Mouse (Mus musculus): ENCODE data around the gene Trim56. TPM values are rescaled to one million over a fixed set of nuclear protein-coding genes. Genes with fewer than 3 reads are reported as not detected.
"Not testable (repeated sequence)": the region's sequence is repeated elsewhere in the genome, so short reads cannot be mapped to it uniquely, and the experiment has no call there.

Trim56 gene
- 3.9 and 5.4 TPM in 2 replicates for polyA plus RNA-seq (2016; fragmentation: Nextera tagmentation; extraction: Ambion mirVana)

GRCm38 (mm10) chr5:137115866-137116847 is at the start of gene Trim56:
Gene Trim56 (minus strand): TSS chr5:137116209.
- 12% methylated on average over 29 of the region's 29 CpGs for WGBS
- H3K27ac ChIP-seq (replicated peaks): peak within 1 kb of the TSS; percentile 93
- peak; percentile 67 for DNase-seq (ENCODE audit: low spot score)
- peaks cover 20% of the 10 kb centered on the region for H3K4me1 ChIP-seq
- no peaks in the 10 kb centered on the region for H3K27me3 ChIP-seq (ENCODE audit: low read depth, poor library complexity, severe bottlenecking)
- H3K9me3 ChIP-seq (replicated peaks): no peaks in the 10 kb centered on the region; the same call in 1 of the 2 replicates
- H3K4me3 ChIP-seq: peak within 1 kb of the TSS; percentile 73
- H3K36me3 ChIP-seq: peaks cover 28% of the 10 kb centered on the region

GRCm38 (mm10) chr5:137161853-137162252 is 45.8 kb upstream of the Trim56 start:
- no peak overlapping the region for H3K4me3 ChIP-seq
- H3K27ac ChIP-seq (replicated peaks): no peak overlapping the region
- DNase-seq (ENCODE audit: low spot score): no peak
- no peaks in the 10 kb centered on the region for H3K4me1 ChIP-seq
- no peaks in the 10 kb centered on the region for H3K36me3 ChIP-seq
- H3K9me3 ChIP-seq (replicated peaks): peaks cover 13% of the 10 kb centered on the region; the same call in 1 of the 2 replicates
- H3K27me3 ChIP-seq (ENCODE audit: low read depth, poor library complexity, severe bottlenecking): no peaks in the 10 kb centered on the region
- 78% methylated on average over 4 of the region's 4 CpGs for WGBS

GRCm38 (mm10) chr5:137159461-137159860 is 43.5 kb upstream of the Trim56 start:
- DNase-seq (ENCODE audit: low spot score): no peak
- H3K36me3 ChIP-seq: no peaks in the 10 kb centered on the region
- no peak overlapping the region for H3K4me3 ChIP-seq
- no peaks in the 10 kb centered on the region for H3K4me1 ChIP-seq
- H3K9me3 ChIP-seq (replicated peaks): peaks cover 26% of the 10 kb centered on the region; the same call in 1 of the 2 replicates
- 35% methylated on average over 11 of the region's 11 CpGs for WGBS
- no peak overlapping the region for H3K27ac ChIP-seq (replicated peaks)
- no peaks in the 10 kb centered on the region for H3K27me3 ChIP-seq (ENCODE audit: low read depth, poor library complexity, severe bottlenecking)

GRCm38 (mm10) chr5:137153289-137153688 is 37.3 kb upstream of the Trim56 start:
- no peaks in the 10 kb centered on the region for H3K36me3 ChIP-seq
- H3K27ac ChIP-seq (replicated peaks): no peak overlapping the region
- no peak overlapping the region for H3K4me3 ChIP-seq
- no peaks in the 10 kb centered on the region for H3K4me1 ChIP-seq
- 90% methylated on average over 5 of the region's 5 CpGs for WGBS
- DNase-seq (ENCODE audit: low spot score): no peak
- peaks cover 40% of the 10 kb centered on the region for H3K9me3 ChIP-seq (replicated peaks)
- no peaks in the 10 kb centered on the region for H3K27me3 ChIP-seq (ENCODE audit: low read depth, poor library complexity, severe bottlenecking)

- WGBS: 54% methylated on average over 2 of the region's 2 CpGs
- peak; percentile 19 for DNase-seq (ENCODE audit: low spot score)
- Histone ChIP-seq H3K4me3 (no peak overlapping the region), H3K9me3 (replicated peaks) (peaks cover 35% of the 10 kb centered on the region), H3K27ac (replicated peaks) (no peak overlapping the region), H3K36me3 (no peaks in the 10 kb centered on the region), H3K27me3 (ENCODE audit: low read depth, poor library complexity, severe bottlenecking) (no peaks in the 10 kb centered on the region), H3K4me1 (no peaks in the 10 kb centered on the region)
Observed at GRCm38 (mm10) chr5:137152623-137153022, 36.6 kb upstream of the Trim56 start.

GRCm38 (mm10) chr5:137149272-137149882 is 33.4 kb upstream of the Trim56 start, which contains the start of gene Muc3:
Gene Muc3 (minus strand): TSS chr5:137149322.
- peaks cover 14% of the 10 kb centered on the region; the same call in 1 of the 2 replicates for H3K9me3 ChIP-seq (replicated peaks)
- not testable (repeated sequence) for H3K4me1 ChIP-seq; DNase-seq (ENCODE audit: low spot score); H3K27me3 ChIP-seq (ENCODE audit: low read depth, poor library complexity, severe bottlenecking); H3K4me3 ChIP-seq; H3K27ac ChIP-seq (replicated peaks); H3K36me3 ChIP-seq

- H3K36me3 ChIP-seq: no peaks in the 10 kb centered on the region
- 0 out of 2 replicates have a peak, but pooled peaks cover 5% of the 10 kb centered on the region for H3K9me3 ChIP-seq (replicated peaks)
- no peak overlapping the region for H3K4me3 ChIP-seq
- 0 out of 2 replicates have a peak, but pooled peaks cover 3% of the 10 kb centered on the region for H3K4me1 ChIP-seq
- no peaks in the 10 kb centered on the region for H3K27me3 ChIP-seq (ENCODE audit: low read depth, poor library complexity, severe bottlenecking)
- H3K27ac ChIP-seq (replicated peaks): no peak overlapping the region
- WGBS: 43% methylated on average over 3 of the region's 3 CpGs
- no peak for DNase-seq (ENCODE audit: low spot score)
Observed at GRCm38 (mm10) chr5:137140836-137141235, 24.8 kb upstream of the Trim56 start.

GRCm38 (mm10) chr5:137138977-137139376 is 23.0 kb upstream of the Trim56 start:
- H3K36me3 ChIP-seq: no peaks in the 10 kb centered on the region
- no peak overlapping the region for H3K4me3 ChIP-seq
- DNase-seq (ENCODE audit: low spot score): no peak
- no peak overlapping the region for H3K27ac ChIP-seq (replicated peaks)
- peaks cover 15% of the 10 kb centered on the region; the same call in 1 of the 2 replicates for H3K9me3 ChIP-seq (replicated peaks)
- 0 out of 2 replicates have a peak, but pooled peaks cover 3% of the 10 kb centered on the region for H3K4me1 ChIP-seq
- no peaks in the 10 kb centered on the region for H3K27me3 ChIP-seq (ENCODE audit: low read depth, poor library complexity, severe bottlenecking)
- 88% methylated on average over 10 of the region's 10 CpGs for WGBS

GRCm38 (mm10) chr5:137134959-137135358 is 18.9 kb upstream of the Trim56 start:
- H3K36me3 ChIP-seq: no peaks in the 10 kb centered on the region
- no peaks in the 10 kb centered on the region for H3K27me3 ChIP-seq (ENCODE audit: low read depth, poor library complexity, severe bottlenecking)
- peaks cover 15% of the 10 kb centered on the region; the same call in 1 of the 2 replicates for H3K9me3 ChIP-seq (replicated peaks)
- no peak for DNase-seq (ENCODE audit: low spot score)
- no peak overlapping the region for H3K27ac ChIP-seq (replicated peaks)
- H3K4me3 ChIP-seq: no peak overlapping the region
- no peaks in the 10 kb centered on the region for H3K4me1 ChIP-seq
- 41% methylated on average over 11 of the region's 11 CpGs for WGBS

GRCm38 (mm10) chr5:137131490-137131889 is 15.5 kb upstream of the Trim56 start:
- no peak overlapping the region for H3K4me3 ChIP-seq
- WGBS: under 1% methylated on average over 3 of the region's 3 CpGs
- no peak overlapping the region for H3K27ac ChIP-seq (replicated peaks)
- no peaks in the 10 kb centered on the region for H3K27me3 ChIP-seq (ENCODE audit: low read depth, poor library complexity, severe bottlenecking)
- H3K36me3 ChIP-seq: no peaks in the 10 kb centered on the region
- peak; percentile 59 for DNase-seq (ENCODE audit: low spot score)
- peaks cover 11% of the 10 kb centered on the region; the same call in 1 of the 2 replicates for H3K9me3 ChIP-seq (replicated peaks)
- H3K4me1 ChIP-seq: no peaks in the 10 kb centered on the region

- no peaks in the 10 kb centered on the region for H3K36me3 ChIP-seq
- peaks cover 2% of the 10 kb centered on the region; the same call in 1 of the 2 replicates for H3K9me3 ChIP-seq (replicated peaks)
- WGBS: 36% methylated on average over 5 of the region's 5 CpGs
- no peak for DNase-seq (ENCODE audit: low spot score)
- no peak overlapping the region for H3K27ac ChIP-seq (replicated peaks)
- H3K4me3 ChIP-seq: no peak overlapping the region
- no peaks in the 10 kb centered on the region for H3K27me3 ChIP-seq (ENCODE audit: low read depth, poor library complexity, severe bottlenecking)
- H3K4me1 ChIP-seq: no peaks in the 10 kb centered on the region
Observed at GRCm38 (mm10) chr5:137129281-137129680, 13.3 kb upstream of the Trim56 start.

GRCm38 (mm10) chr5:137123516-137123915 is 7.5 kb upstream of the Trim56 start:
- Histone ChIP-seq H3K27me3 (ENCODE audit: low read depth, poor library complexity, severe bottlenecking) (no peaks in the 10 kb centered on the region), H3K9me3 (replicated peaks) (no peaks in the 10 kb centered on the region), H3K4me1 (peaks cover 13% of the 10 kb centered on the region), H3K27ac (replicated peaks) (peak overlapping the region; percentile 75), H3K36me3 (no peaks in the 10 kb centered on the region), H3K4me3 (no peak overlapping the region)
- whole genome bisulfite sequencing: 82% methylated on average over 4 of the region's 4 CpGs
- no peak for DNase-seq (ENCODE audit: low spot score)

All from midbrain, embryonic 10.5 days (tissue).